Mouse (Mus musculus) liver, adult 2 months (tissue): ENCODE data around the gene Appl1.

Experiments used
- CTCF ChIP-seq: fragments of 200-500 bp; IDR thresholded peaks from 2 replicates; pipeline ENCODE4 v1.5.1; 2011; ENCODE audit warnings: low read depth, low read length, control low read depth
- POLR2A ChIP-seq: fragments of 200-500 bp; IDR thresholded peaks from 2 replicates; pipeline ENCODE4 v1.6.1; 2011; ENCODE audit warnings: low read length, control low read depth; ENCODE audit not compliant: insufficient read depth; ENCODE audit errors: extremely low read depth

GRCm38 (mm10) chr14:27013658-27014057 lies 42.6 kb upstream of the Appl1 start:
- TF ChIP-seq CTCF (no peak), POLR2A (no peak)
